Mouse (Mus musculus): ENCODE measurements around the gene C130073F10Rik. TPM values are rescaled to one million over a fixed set of nuclear protein-coding genes. Genes with fewer than 3 reads are reported as not detected.
"Not testable (repeated sequence)": the region's sequence is repeated elsewhere in the genome, so short reads cannot be mapped to it uniquely, and the experiment has no call there.

The C130073F10Rik gene
- polyA plus RNA-seq, 1 experiment from 2014 or later = not detected

- DNase-seq (ENCODE audit: low spot score) (no peak), ATAC-seq (no peak)
- H3K4me2 ChIP-seq (ENCODE audit: low read length) = no peak overlapping the region
- no peak overlapping the region for H3K27ac ChIP-seq (ENCODE audit: low read depth, low read length)
- no peaks in the 10 kb centered on the region for H3K36me3 ChIP-seq (ENCODE audit: control insufficient read depth, insufficient read depth, low read length)
- no peak overlapping the region for H3K9ac ChIP-seq (ENCODE audit: low read length)
- no peaks in the 10 kb centered on the region for H3K4me1 ChIP-seq (ENCODE audit: control insufficient read depth, insufficient read depth, low read length)
- peaks cover 5% of the 10 kb centered on the region; the same call in 1 of the 2 replicates for H3K9me3 ChIP-seq (replicated peaks; ENCODE audit: control insufficient read depth, low read length)
- 69% methylated on average over 2 of the region's 2 CpGs for WGBS
- no peak overlapping the region for H3K4me3 ChIP-seq (ENCODE audit: low read depth, low read length)
- no peaks in the 10 kb centered on the region for H3K27me3 ChIP-seq (replicated peaks; ENCODE audit: control insufficient read depth, insufficient read depth, low read length)
Observed at GRCm38 (mm10) chr4:101850908-101851307, 42.7 kb downstream of the C130073F10Rik start.

- H3K9me3 ChIP-seq (replicated peaks; ENCODE audit: control insufficient read depth, low read length); DNase-seq (ENCODE audit: low spot score); H3K4me3 ChIP-seq (ENCODE audit: low read depth, low read length); H3K27ac ChIP-seq (ENCODE audit: low read depth, low read length); ATAC-seq; H3K9ac ChIP-seq (ENCODE audit: low read length); H3K4me1 ChIP-seq (ENCODE audit: control insufficient read depth, insufficient read depth, low read length); H3K27me3 ChIP-seq (replicated peaks; ENCODE audit: control insufficient read depth, insufficient read depth, low read length); H3K4me2 ChIP-seq (ENCODE audit: low read length); H3K36me3 ChIP-seq (ENCODE audit: control insufficient read depth, insufficient read depth, low read length): not testable (repeated sequence)
- 92% methylated on average over 2 of the region's 4 CpGs for WGBS
Observed at GRCm38 (mm10) chr4:101843923-101844322, 49.7 kb downstream of the C130073F10Rik start, which contains the start of gene B020004J07Rik. B020004J07Rik (minus strand) TSS chr4:101844023.

Other genes with a start within 250 kb of the C130073F10Rik start
- 95.9 and 98.5 TPM in 2 replicates for gene Leprot, start 246.1 kb downstream of the C130073F10Rik start, polyA plus RNA-seq (2014; fragmentation: Nextera tagmentation; extraction: Ambion mirVana)
- 3.6 and 5.3 TPM in 2 replicates for gene Lepr, start 176.4 kb downstream of the C130073F10Rik start, polyA plus RNA-seq (2014; fragmentation: Nextera tagmentation; extraction: Ambion mirVana)
- gene B020004J07Rik, start 49.8 kb downstream of the C130073F10Rik start, polyA plus RNA-seq (2014; fragmentation: Nextera tagmentation; extraction: Ambion mirVana) = not detected in 2 replicates
- gene Gm12800, start 15.3 kb upstream of the C130073F10Rik start, polyA plus RNA-seq (2014; fragmentation: Nextera tagmentation; extraction: Ambion mirVana) = not detected in 2 replicates
- gene Gm12794, start 46.6 kb upstream of the C130073F10Rik start, polyA plus RNA-seq (2014; fragmentation: Nextera tagmentation; extraction: Ambion mirVana) = not detected in 2 replicates
- gene Gm12790, start 87.3 kb upstream of the C130073F10Rik start, polyA plus RNA-seq (2014; fragmentation: Nextera tagmentation; extraction: Ambion mirVana) = not detected in 2 replicates
- gene Gm12789, start 92.8 kb upstream of the C130073F10Rik start, polyA plus RNA-seq (2014; fragmentation: Nextera tagmentation; extraction: Ambion mirVana) = not detected in 2 replicates
- 30.8 and 36.2 TPM in 2 replicates for gene Pde4b, start 193.8 kb upstream of the C130073F10Rik start, polyA plus RNA-seq (2014; fragmentation: Nextera tagmentation; extraction: Ambion mirVana)

All from forebrain, embryonic 14.5 days (tissue).